Mouse (Mus musculus) ES-E14 (cell line): Measurements from ENCODE around the gene Tmtc4. TPM values are rescaled to one million over a fixed set of nuclear protein-coding genes. Genes with fewer than 3 reads are reported as not detected.

Experiments
- DNase-seq: peaks from one replicate; pipeline ENCODE4 v3.0.0-alpha.2; 2013; ENCODE audit warnings: low read depth, low spot score
- H3K27ac ChIP-seq: 2 replicates; pipeline ENCODE4 v1.5.1; 2012; ENCODE audit warnings: low read depth, mild to moderate bottlenecking, low read length, moderate library complexity, mixed read lengths; ENCODE audit not compliant: poor library complexity, insufficient read depth, severe bottlenecking
- H3K36me3 ChIP-seq: 2 replicates; pipeline ENCODE4 v1.6.1; 2012; ENCODE audit warnings: mild to moderate bottlenecking, low read length, moderate library complexity, mixed read lengths; ENCODE audit not compliant: control insufficient read depth, poor library complexity, insufficient read depth, severe bottlenecking
- H3K4me1 ChIP-seq, 2 experiments: fragments of 150-350 bp in 1 of 2; sonication (generic) in 1 of 2; 2 replicates each; pipeline ENCODE4 v1.6.1; 2012; ENCODE audit warnings: low read length in 2 of 2, mild to moderate bottlenecking in 1 of 2, mixed read lengths in 1 of 2; ENCODE audit not compliant: control insufficient read depth in 2 of 2, insufficient read depth in 2 of 2, poor library complexity in 1 of 2
- H3K4me3 ChIP-seq, 2 experiments: fragments of 150-350 bp in 1 of 2; sonication (generic) in 1 of 2; 2 replicates each; pipeline ENCODE4 v1.5.1; 2012; ENCODE audit warnings: low read length in 2 of 2, low read depth in 1 of 2, mild to moderate bottlenecking in 1 of 2, mixed read lengths in 1 of 2; ENCODE audit not compliant: insufficient read depth in 1 of 2, poor library complexity in 1 of 2, severe bottlenecking in 1 of 2
- H3K9ac ChIP-seq: 2 replicates; pipeline ENCODE4 v1.6.1; 2012; ENCODE audit warnings: low read depth, mild to moderate bottlenecking, low read length, mixed read lengths; ENCODE audit not compliant: poor library complexity, insufficient read depth, severe bottlenecking
- H3K9me3 ChIP-seq: fragments of 150-350 bp; sonication (generic); 2 replicates; pipeline ENCODE4 v1.6.1; 2012; ENCODE audit warnings: low read depth, mild to moderate bottlenecking, low read length; ENCODE audit not compliant: control insufficient read depth, insufficient read depth
- CHD2 ChIP-seq: IDR thresholded peaks from 2 replicates; pipeline ENCODE4 v1.6.1; 2014; ENCODE audit warnings: mild to moderate bottlenecking, low read depth, low read length, inconsistent platforms
- HCFC1 ChIP-seq: IDR thresholded peaks from 2 replicates; pipeline ENCODE4 v1.6.1; 2012; ENCODE audit warnings: low read length, inconsistent platforms, borderline replicate concordance; ENCODE audit not compliant: insufficient read depth
- MAFK ChIP-seq: IDR thresholded peaks from 2 replicates; pipeline ENCODE4 v1.6.1; 2014; ENCODE audit warnings: mild to moderate bottlenecking, low read depth, low read length, inconsistent platforms; ENCODE audit not compliant: insufficient read depth
- ZC3H11A ChIP-seq: IDR thresholded peaks from 2 replicates; pipeline ENCODE4 v1.6.1; 2012; ENCODE audit warnings: low read depth, mild to moderate bottlenecking, inconsistent platforms, low read length, borderline replicate concordance
- ZNF384 ChIP-seq: IDR thresholded peaks from 2 replicates; pipeline ENCODE4 v1.6.1; 2012; ENCODE audit warnings: low read depth, low read length, inconsistent platforms
- in situ Hi-C, 2 experiments: fragments of 600-800 bp; cut with MboI; formaldehyde crosslinking; loops; one replicate each; pipeline ENCODE4 v1.15.1; 2025; ENCODE audit warnings: low sequenced_read_pairs in 2 of 2, inconsistent platforms in 1 of 2; ENCODE audit not compliant: unreplicated experiment in 2 of 2
- total RNA-seq: library from RNA; depleted of rRNA; stranded (reverse); fragments of 300-350 nt; gene quantifications from 2 replicates; pipeline ENCODE4 v1.2.3, GENCODE M21; 2012

Tmtc4 gene
- total RNA-seq, 1 experiment = 9.6 TPM

DNA sequence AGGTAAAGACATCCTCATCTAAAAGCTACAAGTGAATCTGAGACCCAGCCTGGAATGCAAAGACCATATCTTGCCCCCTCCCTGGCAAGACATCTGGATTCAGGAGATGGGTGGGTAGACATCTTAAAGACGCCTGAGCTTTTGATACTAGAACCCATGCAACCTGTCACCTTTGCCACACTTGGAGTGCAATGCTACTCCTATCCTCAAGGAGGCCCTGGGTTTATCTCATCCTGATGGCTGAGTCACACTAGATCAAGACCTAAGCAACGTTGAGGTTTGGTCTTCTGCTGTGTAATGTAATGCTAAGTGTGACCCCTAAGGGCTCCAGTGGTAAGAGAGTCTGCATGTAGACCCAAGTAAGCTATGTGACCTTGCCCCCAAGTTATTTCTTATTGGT, 15.8 kb downstream of the Tmtc4 start:
- in situ Hi-C loops = no loop called here
- Histone ChIP-seq H3K36me3 (no peaks in the 10 kb centered on the region; the same call in 1 of the 2 replicates), H3K27ac (no peak overlapping the region), H3K9me3 (no peaks in the 10 kb centered on the region), H3K4me1 (no peaks in the 10 kb centered on the region), H3K4me3 (no peak overlapping the region), H3K9ac (no peak overlapping the region)
- TF ChIP-seq ZC3H11A = no peak
- TF ChIP-seq HCFC1 = no peak
- no peak for TF ChIP-seq ZNF384
- no peak for TF ChIP-seq CHD2
- no peak for TF ChIP-seq MAFK
- no peak for DNase-seq

DNA sequence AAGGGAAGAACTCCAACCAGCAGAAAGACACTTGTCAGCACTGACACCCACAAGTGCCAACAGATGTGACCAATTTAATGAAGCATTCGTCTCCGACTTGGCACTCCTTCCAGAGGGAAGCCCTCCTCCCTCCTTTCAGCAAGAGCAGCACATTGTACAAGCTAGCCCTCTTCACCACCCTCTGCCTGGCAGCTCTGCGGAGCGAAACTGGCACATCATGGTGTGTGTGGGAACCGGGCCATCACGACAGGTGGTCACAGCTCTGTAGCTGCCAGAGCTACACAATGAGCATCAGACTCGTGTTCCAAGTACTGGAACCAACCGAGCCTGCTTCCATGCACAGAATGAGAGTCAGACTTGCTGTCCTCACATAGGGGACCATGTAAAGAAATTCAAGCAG, 25.9 kb downstream of the Tmtc4 start:
- in situ Hi-C loops = no loop called here
- Histone ChIP-seq H3K27ac (no peak overlapping the region), H3K4me3 (no peak overlapping the region), H3K36me3 (peaks cover 2% of the 10 kb centered on the region; the same call in 1 of the 2 replicates), H3K4me1 (no peaks in the 10 kb centered on the region), H3K9me3 (no peaks in the 10 kb centered on the region), H3K9ac (no peak overlapping the region; the same call in 1 of the 2 replicates)
- TF ChIP-seq MAFK (no peak), ZNF384 (no peak), CHD2 (no peak), HCFC1 (no peak), ZC3H11A (no peak)
- no peak for DNase-seq

GRCm38 (mm10) chr14:122953331-122953730, 30.5 kb downstream of the Tmtc4 start:
- TF ChIP-seq HCFC1 (no peak), CHD2 (no peak), ZC3H11A (no peak), MAFK (no peak), ZNF384 (no peak)
- in situ Hi-C loops = no loop called here
- DNase-seq = peak; percentile 28

GRCm38 (mm10) chr14:122952556-122952955, 31.3 kb downstream of the Tmtc4 start:
- Histone ChIP-seq H3K9me3 (no peaks in the 10 kb centered on the region), H3K36me3 (no peaks in the 10 kb centered on the region), H3K27ac (no peak overlapping the region), H3K4me1 (no peaks in the 10 kb centered on the region), H3K4me3 (no peak overlapping the region), H3K9ac (no peak overlapping the region)
- TF ChIP-seq HCFC1 (no peak), ZC3H11A (no peak), MAFK (no peak), ZNF384 (no peak), CHD2 (no peak)
- in situ Hi-C loops = no loop called here
- no peak for DNase-seq

More at GRCm38 (mm10) chr14:122953331-122953730, 30.5 kb downstream of the Tmtc4 start:
- no peaks in the 10 kb centered on the region for H3K4me1 ChIP-seq
- H3K36me3 ChIP-seq = peaks cover 2% of the 10 kb centered on the region; the same call in 1 of the 2 replicates
- H3K4me3 ChIP-seq = no peak overlapping the region
- H3K9ac ChIP-seq = no peak overlapping the region
- no peak overlapping the region for H3K27ac ChIP-seq
- no peaks in the 10 kb centered on the region for H3K9me3 ChIP-seq
